Mouse (Mus musculus): Measurements from ENCODE around the gene Sh3glb1.

Gene Sh3glb1

GRCm38 (mm10) chr3:144715033-144715432 is 5.1 kb downstream of the Sh3glb1 start:
- no peak for DNase-seq (ENCODE audit: low read depth, low spot score)

DNA sequence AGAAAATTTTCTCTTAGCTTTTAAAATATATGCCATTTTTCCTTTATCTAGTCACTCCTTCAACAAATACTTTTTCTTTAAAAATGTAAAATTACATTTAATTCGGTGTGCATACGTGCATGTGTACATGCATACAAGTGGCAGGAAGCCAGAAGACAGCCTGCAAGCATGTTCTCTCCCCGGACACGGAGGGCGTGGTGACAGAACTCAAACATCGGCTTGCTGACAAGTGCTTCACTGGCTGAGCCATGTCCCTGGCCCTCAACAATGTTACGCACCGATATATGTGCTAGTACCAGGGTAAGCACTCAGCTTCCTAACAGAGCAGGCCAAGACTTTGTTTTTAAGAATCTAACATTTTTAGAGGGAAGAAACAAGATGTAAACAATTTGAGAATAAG is 5.5 kb downstream of the Sh3glb1 start:
- no peak for DNase-seq (ENCODE audit: low read depth, low spot score)

- no peak for DNase-seq (ENCODE audit: low read depth, low spot score)
Measured at GRCm38 (mm10) chr3:144714126-144714525, 6.0 kb downstream of the Sh3glb1 start.

GRCm38 (mm10) chr3:144711607-144712206 is 8.4 kb downstream of the Sh3glb1 start:
- DNase-seq (ENCODE audit: low read depth, low spot score), result no peak

- DNase-seq (ENCODE audit: low read depth, low spot score), result no peak
Measured at GRCm38 (mm10) chr3:144708612-144709011, 11.5 kb downstream of the Sh3glb1 start.

DNA sequence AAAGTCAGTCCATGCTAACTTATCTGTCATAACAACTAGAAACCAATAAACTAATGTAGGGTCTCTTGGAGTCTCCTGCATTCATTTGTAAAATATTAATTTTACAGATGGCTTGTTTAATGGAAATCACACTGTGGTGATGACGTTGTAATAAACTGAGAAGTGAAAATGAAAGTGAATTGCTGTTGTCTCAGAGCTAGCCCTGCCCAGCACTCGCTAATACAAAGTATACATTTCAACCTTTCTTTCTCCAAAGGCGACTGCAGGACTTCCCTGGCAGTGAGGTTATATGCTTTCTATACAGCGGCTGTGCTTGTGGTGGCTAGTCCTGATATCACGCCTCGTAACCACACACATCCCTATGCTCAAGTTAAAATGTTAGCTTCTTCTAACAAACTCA is 16.2 kb downstream of the Sh3glb1 start:
- DNase-seq (ENCODE audit: low read depth, low spot score), result no peak

DNA sequence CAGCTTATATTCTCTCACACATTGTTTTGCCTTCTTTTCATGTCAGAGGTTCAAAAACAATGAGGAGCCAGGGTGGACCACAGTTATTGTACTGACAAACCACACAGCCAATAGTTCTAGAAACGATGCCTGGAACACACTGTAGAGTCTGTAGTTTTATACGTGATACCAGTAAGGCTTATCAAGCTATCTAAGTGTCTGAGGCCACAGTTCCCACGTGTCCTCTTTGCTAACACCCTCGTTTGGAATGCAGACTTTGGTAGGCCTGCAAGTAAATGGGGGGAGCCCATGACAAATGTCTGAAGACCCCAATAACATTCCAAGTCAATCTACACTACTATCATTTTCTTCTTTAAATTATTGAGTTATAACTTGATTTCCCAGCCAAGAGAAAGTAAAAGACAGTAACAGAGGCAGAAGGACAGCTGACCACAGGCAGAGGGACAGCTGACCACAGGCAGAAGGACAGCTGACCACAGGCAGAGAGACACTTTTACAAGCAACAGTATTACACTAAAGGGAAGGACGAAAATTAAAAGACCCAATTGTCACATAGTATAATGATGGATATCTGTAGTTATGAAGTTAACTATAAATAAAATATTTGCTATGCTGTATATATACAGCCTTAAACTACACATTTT is 21.2 kb downstream of the Sh3glb1 start:
- DNase-seq (ENCODE audit: low read depth, low spot score), result no peak

DNA sequence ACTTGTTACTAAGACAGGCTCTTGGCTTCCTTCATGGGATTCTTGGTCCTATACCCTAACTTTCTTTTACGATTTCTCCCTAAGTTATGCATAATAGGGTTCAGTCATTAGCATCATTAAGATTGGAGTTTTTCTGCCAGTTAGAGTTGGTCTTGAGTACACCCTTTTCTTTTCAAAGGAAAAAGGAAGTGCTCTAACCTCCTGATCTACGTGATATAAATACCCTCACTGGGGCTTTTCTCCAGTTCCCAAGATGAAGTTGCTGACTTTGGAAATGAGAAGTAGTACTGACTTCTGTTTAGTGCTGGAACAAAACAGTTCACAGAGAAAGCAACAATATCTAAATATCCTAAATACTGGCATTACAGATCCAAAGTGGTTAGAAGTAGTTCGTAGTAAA is 22.2 kb downstream of the Sh3glb1 start:
- no peak for DNase-seq (ENCODE audit: low read depth, low spot score)

DNA sequence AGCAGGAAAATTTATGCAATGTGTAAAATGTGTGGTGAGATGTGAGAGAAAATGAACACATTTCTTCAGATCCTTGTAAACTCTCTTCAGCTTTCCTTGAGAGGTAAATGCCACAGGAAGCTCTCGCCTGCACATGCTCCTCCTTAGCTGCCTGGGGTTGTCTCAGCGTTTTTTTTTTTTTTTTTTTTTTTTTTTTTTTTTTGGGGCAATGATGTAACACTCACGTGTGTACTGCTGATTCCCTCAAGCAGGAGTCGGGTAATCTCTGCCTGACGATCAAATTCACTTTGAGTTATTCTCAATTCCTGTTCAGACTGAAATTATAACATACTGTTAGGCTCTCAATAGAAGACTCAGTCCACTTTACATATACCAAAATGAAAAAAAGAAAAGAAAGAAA is 23.0 kb downstream of the Sh3glb1 start:
- no peak for DNase-seq (ENCODE audit: low read depth, low spot score)

DNA sequence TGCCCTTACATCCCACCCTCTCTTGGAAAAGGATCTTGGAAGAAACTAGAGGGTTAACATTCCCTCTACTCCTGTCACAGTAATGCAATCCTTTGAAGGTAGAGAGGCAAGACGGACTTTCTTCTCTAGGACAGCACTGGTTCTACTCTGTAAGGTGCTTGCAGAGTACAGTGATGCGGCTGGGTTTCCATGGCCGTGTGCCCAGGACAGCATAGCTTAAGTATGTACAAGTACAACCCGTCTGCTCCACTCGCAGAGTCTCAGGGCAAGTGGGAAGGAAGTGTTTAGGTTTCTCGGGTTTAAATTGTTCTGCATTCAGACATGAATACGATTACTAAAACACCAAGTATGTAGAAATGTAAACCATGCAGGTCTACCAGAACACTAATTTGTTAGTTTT is 25.2 kb downstream of the Sh3glb1 start:
- no peak for DNase-seq (ENCODE audit: low read depth, low spot score)

- no peak for DNase-seq (ENCODE audit: low read depth, low spot score)
Measured at GRCm38 (mm10) chr3:144694040-144694439, 26.1 kb downstream of the Sh3glb1 start.

GRCm38 (mm10) chr3:144692052-144692451 is 28.1 kb downstream of the Sh3glb1 start:
- no peak for DNase-seq (ENCODE audit: low read depth, low spot score)

DNA sequence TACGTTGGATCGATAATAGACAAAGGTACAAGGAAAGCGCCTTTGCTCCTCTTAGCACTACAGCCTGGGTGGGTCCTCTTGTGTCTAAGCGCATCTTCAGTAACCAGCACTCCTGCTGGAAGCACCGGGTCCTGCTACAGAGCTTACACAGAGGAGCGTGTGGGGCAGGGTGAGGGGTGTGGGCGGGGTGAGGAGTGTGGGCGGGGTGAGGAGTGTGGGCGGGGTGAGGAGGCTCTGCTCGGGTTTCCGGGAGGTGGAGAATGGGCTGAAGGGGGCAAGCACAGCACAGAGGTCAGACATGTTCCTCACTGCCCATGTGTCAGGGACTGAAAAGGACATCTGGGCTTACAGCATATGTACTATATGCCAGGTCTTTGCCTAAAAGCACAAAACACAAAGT is 30.9 kb downstream of the Sh3glb1 start:
- no peak for DNase-seq (ENCODE audit: low read depth, low spot score)

DNA sequence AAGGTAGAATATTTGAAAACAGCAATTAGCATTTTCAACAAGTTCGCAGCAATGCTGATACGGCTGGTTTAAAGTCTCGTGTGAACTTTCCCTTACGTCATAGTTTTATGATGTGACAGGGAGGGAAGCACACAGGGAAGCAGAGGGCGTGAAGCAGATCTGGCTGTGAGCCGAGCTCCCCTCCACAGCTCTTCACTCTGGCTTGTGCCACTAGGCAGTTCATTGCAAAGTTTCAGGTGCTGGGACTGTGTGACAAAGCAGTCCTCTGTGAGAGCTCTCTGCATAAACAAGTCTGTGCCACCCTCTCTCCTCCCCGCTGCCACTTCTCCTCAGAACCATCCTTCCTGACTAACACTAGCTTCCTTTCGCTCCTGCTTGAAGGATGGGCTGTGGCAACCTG is 31.9 kb downstream of the Sh3glb1 start:
- no peak for DNase-seq (ENCODE audit: low read depth, low spot score)

DNA sequence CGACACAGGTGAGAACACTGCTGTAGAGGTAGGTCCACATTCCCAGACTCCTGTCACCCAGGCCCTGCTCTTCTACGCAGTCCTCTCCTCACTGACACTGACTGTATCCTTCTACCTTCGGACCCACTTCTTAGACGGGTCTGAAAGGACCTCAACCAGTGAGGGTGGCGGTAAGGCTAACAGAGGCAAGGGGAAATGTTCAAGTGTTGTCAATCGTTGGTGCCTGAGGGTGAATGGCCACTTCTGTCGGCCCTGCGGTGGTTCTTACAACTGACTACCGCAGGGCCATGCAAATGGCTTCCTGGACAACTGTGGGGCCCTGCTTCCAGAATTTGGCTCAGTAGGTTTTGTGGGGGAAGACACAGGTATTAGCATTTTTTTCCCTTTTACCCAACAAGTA is 32.5 kb downstream of the Sh3glb1 start:
- DNase-seq (ENCODE audit: low read depth, low spot score), result no peak

DNA sequence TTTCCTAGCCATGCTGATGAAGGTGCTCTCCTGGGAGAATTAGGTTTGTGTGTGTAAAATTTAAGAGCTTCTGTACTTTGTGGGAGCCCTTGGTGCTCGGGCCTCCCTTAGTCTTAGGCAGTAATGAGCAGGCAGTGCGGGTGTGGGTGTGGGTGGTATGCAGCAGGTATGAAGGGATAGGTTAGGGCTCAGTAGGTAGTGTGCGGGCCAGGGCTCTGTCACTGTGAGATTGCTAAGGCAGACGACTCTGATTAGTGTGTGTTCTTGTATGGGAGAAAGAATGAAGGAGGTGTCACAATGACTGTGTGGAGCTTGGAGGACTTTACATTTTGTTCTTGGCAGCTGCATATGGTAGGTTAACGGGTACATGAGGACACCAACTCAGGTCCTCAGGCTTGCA is 34.0 kb downstream of the Sh3glb1 start:
- no peak for DNase-seq (ENCODE audit: low read depth, low spot score)

- no peak for DNase-seq (ENCODE audit: low read depth, low spot score)
Measured at GRCm38 (mm10) chr3:144683136-144683814, 36.9 kb downstream of the Sh3glb1 start.

- DNase-seq (ENCODE audit: low read depth, low spot score), result no peak
Measured at GRCm38 (mm10) chr3:144681542-144681941, 38.6 kb downstream of the Sh3glb1 start.

DNA sequence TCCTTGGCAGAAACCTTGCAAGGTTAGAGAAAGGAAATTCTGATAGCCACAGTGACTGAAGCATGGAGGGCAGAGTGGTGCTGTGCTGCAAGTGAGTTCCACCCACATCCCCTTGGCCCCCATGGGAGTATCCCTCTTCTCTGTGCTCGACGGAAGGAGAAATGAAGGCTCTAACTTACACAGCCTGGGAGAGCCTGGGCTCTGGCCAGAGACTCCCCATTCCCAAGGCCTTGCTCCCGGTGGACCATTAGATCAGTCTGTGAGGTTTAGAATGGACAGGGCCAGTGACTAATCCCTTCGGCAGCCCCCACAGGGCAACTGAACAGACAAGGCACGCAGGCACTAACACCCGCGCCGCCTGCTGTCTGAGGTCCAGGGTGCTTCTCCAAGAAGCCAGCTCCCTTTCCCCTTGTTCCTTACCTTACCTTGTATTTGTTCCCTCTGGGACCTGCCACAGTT is 40.4 kb downstream of the Sh3glb1 start:
- no peak for DNase-seq (ENCODE audit: low read depth, low spot score)

- no peak for DNase-seq (ENCODE audit: low read depth, low spot score)
Measured at GRCm38 (mm10) chr3:144679137-144679536, 41.0 kb downstream of the Sh3glb1 start.

GRCm38 (mm10) chr3:144677751-144678150 is 42.4 kb downstream of the Sh3glb1 start:
- no peak for DNase-seq (ENCODE audit: low read depth, low spot score)

DNA sequence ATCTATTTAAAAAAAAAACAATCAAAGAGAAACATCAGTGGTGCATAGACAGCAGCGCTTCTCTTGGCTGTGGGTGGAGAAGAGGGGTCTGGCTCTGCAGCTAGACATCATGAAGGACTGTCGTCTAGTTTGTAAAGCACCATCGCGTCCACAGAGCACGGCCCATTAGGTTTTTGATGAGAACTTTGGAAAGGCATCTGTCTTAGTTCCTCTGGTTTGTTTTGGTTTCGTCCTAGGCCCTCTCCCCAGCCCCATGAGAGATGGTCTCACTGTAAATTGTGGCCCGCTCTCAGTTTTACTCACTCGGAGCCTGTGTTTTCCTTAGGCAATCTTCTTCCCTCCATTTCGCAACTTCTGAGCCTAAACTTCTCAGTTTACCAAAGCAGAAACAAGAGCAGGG is 43.9 kb downstream of the Sh3glb1 start:
- DNase-seq (ENCODE audit: low read depth, low spot score), result no peak

DNA sequence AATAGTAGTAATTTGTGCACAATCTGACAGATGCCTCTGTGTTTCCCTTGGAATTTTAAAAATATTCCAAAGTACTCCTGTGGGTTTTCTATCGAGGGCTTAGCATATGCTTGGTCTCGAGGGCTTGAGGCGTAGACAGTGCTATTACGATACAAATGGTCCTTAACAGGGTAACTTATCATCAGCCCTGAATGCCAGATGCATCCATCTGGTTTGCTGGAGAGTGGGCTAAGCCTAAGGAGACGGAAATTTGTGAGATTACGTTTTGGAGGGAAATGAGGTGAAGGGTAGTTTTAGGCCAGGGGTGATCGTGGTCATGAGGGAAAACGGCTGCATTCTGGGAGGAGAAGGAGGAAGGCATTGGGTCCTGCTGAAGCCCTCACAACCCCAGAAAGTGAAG is 48.1 kb downstream of the Sh3glb1 start:
- no peak for DNase-seq (ENCODE audit: low read depth, low spot score)

All from telencephalon, adult 2 months (tissue).